Mouse (Mus musculus): ENCODE measurements around the gene Maml2.

DNA sequence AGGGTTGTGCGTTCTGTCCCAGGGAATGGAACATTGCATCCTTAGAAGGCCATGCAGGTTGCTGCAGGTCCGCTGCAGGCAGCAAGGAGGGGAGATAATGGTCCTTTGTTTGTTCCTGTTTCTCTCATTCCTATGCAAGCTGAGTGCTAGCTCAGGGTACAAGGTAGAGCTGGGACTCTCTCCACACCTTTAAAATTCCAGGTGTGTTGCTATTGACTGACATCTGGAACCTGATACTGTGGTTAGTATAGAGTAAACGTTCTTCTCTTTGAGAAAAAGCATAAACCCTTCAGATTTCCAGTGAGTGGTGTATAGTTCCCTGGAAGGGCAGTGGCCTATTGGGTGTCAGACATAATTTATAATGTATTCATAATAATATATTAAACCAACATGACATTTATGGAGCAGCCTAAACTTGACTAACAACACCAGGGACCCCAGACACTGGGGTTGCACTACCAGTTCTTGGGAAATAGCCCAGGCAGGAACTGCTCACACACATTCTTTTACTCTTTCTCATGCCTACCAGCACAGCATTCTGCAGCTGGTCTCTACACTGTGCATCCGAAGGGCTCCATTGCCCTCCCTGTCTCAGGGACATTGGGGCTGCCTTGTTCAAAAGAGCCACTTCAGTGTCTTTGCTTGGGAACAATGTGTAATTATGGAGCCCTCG lies 254.8 kb downstream of the Maml2 start:
- TF ChIP-seq USF1 (IDR thresholded peaks at IDR 0.05; ENCODE audit: low read depth) (no peak), CTCF (IDR thresholded peaks at IDR 0.05; ENCODE audit: control insufficient read depth, insufficient read depth, insufficient read length) (no peak), MAX (IDR thresholded peaks at IDR 0.05) (no peak), MYOG (IDR thresholded peaks at IDR 0.05; ENCODE audit: control insufficient read depth, extremely low read depth, insufficient read length) (no peak), CEBPB (IDR thresholded peaks at IDR 0.05; ENCODE audit: low read depth) (no peak)

Data from C2C12 (cell line).